Mouse (Mus musculus): ENCODE results near the gene Mapk12.

- TF ChIP-seq CTCF (IDR thresholded peaks at IDR 0.05; ENCODE audit: extremely low read depth, insufficient read length, insufficient replicate concordance, low read depth, low read length) (no peak), POLR2A (IDR thresholded peaks at IDR 0.05; ENCODE audit: low read depth, low read length) (no peak)
Measured at GRCm38 (mm10) chr15:89144965-89145364, 4.5 kb upstream of the Mapk12 start.
